Mouse (Mus musculus) B cell, adult 2 months (primary cell): ENCODE results near the gene Gm10800.
"Not testable (repeated sequence)": the region's sequence is repeated elsewhere in the genome, so short reads cannot be mapped to it uniquely, and the experiment has no call there.

ENCODE experiments used
- DNase-seq, 2 experiments: peaks; one replicate each; pipeline ENCODE4 v3.0.0; 2022

Gene Gm10800

GRCm38 (mm10) chr2:98667201-98667600, at the start of gene Gm10800:
TSS of gene Gm10800 (minus strand) at chr2:98667301.
- not testable (repeated sequence) for DNase-seq

GRCm38 (mm10) chr2:98697533-98697932, 30.4 kb upstream of the Gm10800 start:
- DNase-seq: no peak

GRCm38 (mm10) chr2:98661937-98662336, 5.2 kb downstream of the Gm10800 start, which contains the start of gene Gm10801:
TSS of gene Gm10801 (plus strand) at chr2:98662237.
- not testable (repeated sequence) for DNase-seq
